Mouse (Mus musculus) hindbrain, embryonic 10.5 days (tissue): ENCODE data around the gene Fam49a. TPM values are rescaled to one million over a fixed set of nuclear protein-coding genes. Genes with fewer than 3 reads are reported as not detected.
A peak's percentile ranks its signal among the peaks of the same experiment; 100 is the strongest.

Experiments
- DNase-seq: peaks from one replicate; pipeline ENCODE4 v3.0.0-alpha.2; 2017; ENCODE audit warnings: low spot score
- H3K27ac ChIP-seq: fragments of 300-500 bp; sonication (generic); 2 replicates; pipeline ENCODE4 v1.5.1; 2016; ENCODE audit warnings: mild to moderate bottlenecking, moderate library complexity
- H3K27me3 ChIP-seq: fragments of 300-500 bp; sonication (generic); 2 replicates; pipeline ENCODE4 v1.6.1; 2016; ENCODE audit warnings: mild to moderate bottlenecking; ENCODE audit not compliant: poor library complexity, insufficient read depth, severe bottlenecking
- H3K36me3 ChIP-seq: fragments of 300-500 bp; sonication (generic); 2 replicates; pipeline ENCODE4 v1.6.1; 2016; ENCODE audit warnings: mild to moderate bottlenecking, moderate library complexity
- H3K4me1 ChIP-seq: fragments of 300-500 bp; sonication (generic); replicated peaks from 2 replicates; pipeline ENCODE4 v1.6.1; 2016; ENCODE audit warnings: mild to moderate bottlenecking
- H3K4me3 ChIP-seq: fragments of 300-500 bp; sonication (generic); 2 replicates; pipeline ENCODE4 v1.5.1; 2016; ENCODE audit warnings: mild to moderate bottlenecking, moderate library complexity
- H3K9me3 ChIP-seq: fragments of 300-500 bp; sonication (generic); 2 replicates; pipeline ENCODE4 v1.6.1; 2016; ENCODE audit warnings: mild to moderate bottlenecking, moderate library complexity
- WGBS: fragments of 180-500 bp; shearing (Covaris S2); methylation state at CpG from one replicate; pipeline ENCODE4 v1.1.7; 2016; 5-methylcytosine and 5-hydroxymethylcytosine counted together
- polyA plus RNA-seq: library from polyadenylated mRNA; unstranded; fragments of >200 nt; fragmentation: Nextera tagmentation; extraction: Ambion mirVana; gene quantifications from 2 replicates; pipeline ENCODE4 v1.2.1, GENCODE M21; 2016

Fam49a gene
- 9.0 and 13.4 TPM in 2 replicates for polyA plus RNA-seq

DNA sequence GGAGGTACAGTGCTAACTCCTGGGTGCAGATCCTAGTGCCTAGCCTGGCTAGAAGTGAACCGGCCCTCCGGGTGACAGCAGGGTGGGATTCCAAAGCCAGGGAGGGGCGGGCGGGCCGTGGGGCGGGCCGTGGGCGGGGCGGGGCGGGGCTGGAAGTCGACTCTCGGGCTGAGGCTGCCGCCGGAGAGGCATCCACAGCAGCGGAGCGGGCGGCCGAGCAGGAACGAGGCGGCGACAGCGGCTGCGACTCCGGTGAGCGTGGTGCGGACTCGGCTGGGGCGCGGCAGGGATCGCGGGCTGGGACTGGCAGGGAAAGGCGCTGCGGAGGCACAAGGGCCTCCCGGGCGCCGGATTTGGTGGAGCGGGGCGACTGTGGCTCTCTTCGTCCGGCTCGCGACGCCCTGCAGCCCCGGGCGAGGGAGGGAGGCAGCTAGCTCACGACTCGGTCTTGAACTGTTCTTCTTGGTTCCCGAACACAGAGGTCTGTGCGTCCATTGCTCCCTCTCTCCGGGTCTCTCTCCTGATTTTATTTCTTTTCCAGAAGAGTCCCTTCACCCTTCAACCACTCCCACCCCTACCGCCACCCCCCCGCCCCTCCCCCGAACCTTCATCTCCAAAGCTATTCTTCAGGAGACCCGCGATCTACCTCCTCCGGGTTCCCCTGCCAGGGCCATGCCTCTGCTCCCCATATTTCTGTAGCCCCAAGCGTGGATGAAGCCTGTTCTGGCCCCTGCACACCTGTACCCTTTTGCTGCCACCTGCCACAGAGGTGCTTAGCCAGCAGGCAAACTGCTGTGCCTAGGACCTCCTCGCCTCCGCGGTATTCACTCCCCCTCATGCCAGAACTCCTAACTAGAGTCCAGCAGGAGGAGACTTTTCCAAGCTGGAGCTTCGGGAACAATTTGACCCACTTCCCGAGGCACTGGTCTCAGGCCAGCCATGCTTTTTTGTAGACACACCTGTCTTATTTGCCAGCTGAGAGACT lies at the start of gene Fam49a:
Gene Fam49a (plus strand): TSS at position 153 of the 985 bp plus-strand sequence.
- Histone ChIP-seq H3K27me3 (peaks cover 18% of the 10 kb centered on the region), H3K4me1 (peaks cover 36% of the 10 kb centered on the region), H3K4me3 (peak within 1 kb of the TSS; percentile 75), H3K9me3 (no peaks in the 10 kb centered on the region), H3K27ac (peak within 1 kb of the TSS; percentile 90), H3K36me3 (no peaks in the 10 kb centered on the region)
- 1% methylated on average over 62 of the region's 62 CpGs for WGBS
- peak; percentile 84 for DNase-seq

DNA sequence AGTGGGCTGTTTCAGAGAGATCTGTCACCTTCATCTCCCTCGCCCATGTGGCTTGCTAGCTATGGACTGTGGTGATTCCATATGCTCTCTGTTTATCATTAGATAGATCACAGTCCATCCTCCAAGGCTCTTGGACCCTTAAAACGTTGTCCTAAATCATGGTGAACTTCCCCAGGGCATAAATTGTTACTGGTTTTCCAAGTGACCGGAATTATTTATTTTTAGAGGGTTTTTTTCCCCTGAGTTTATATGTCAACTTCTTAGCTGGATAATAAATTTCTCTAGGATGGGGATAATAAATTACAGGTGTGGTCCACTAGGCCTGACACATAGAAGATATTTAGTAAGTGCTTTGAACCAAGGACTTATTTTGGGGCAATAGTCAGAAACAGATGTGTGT lies 48.4 kb upstream of the Fam49a start:
- no peaks in the 10 kb centered on the region for H3K9me3 ChIP-seq
- H3K4me3 ChIP-seq = no peak overlapping the region
- WGBS = 76% methylated on average over 3 of the region's 3 CpGs
- H3K27me3 ChIP-seq = no peaks in the 10 kb centered on the region
- 0 out of 2 replicates have a peak, but pooled peaks cover 5% of the 10 kb centered on the region for H3K4me1 ChIP-seq
- DNase-seq = no peak
- H3K36me3 ChIP-seq = no peaks in the 10 kb centered on the region
- H3K27ac ChIP-seq = no peak overlapping the region

DNA sequence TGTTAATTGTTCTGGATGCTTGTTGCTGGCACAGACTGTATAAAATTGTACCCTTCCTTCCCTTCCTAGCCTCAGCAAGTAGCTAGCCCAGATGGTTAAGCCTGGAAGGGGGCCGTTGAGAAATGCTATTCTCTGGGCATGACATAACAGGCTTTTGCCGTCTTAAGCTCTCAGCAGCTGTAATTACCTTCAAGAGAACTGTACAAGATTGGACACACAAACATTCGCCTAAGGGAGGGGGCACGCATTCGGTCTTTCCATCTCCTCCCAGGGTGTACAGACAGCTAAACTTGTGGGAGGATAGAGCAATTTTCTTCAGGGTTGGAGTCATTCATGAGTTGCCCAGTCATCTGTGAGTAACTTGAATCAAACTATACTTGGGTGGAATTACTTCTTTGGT lies 43.0 kb upstream of the Fam49a start:
- no peaks in the 10 kb centered on the region for H3K27me3 ChIP-seq
- H3K27ac ChIP-seq = no peak overlapping the region
- no peak overlapping the region for H3K4me3 ChIP-seq
- no peak for DNase-seq
- H3K4me1 ChIP-seq = no peaks in the 10 kb centered on the region; the same call in none of the 2 replicates
- H3K9me3 ChIP-seq = no peaks in the 10 kb centered on the region
- H3K36me3 ChIP-seq = no peaks in the 10 kb centered on the region
- 86% methylated on average over 5 of the region's 5 CpGs for WGBS

DNA sequence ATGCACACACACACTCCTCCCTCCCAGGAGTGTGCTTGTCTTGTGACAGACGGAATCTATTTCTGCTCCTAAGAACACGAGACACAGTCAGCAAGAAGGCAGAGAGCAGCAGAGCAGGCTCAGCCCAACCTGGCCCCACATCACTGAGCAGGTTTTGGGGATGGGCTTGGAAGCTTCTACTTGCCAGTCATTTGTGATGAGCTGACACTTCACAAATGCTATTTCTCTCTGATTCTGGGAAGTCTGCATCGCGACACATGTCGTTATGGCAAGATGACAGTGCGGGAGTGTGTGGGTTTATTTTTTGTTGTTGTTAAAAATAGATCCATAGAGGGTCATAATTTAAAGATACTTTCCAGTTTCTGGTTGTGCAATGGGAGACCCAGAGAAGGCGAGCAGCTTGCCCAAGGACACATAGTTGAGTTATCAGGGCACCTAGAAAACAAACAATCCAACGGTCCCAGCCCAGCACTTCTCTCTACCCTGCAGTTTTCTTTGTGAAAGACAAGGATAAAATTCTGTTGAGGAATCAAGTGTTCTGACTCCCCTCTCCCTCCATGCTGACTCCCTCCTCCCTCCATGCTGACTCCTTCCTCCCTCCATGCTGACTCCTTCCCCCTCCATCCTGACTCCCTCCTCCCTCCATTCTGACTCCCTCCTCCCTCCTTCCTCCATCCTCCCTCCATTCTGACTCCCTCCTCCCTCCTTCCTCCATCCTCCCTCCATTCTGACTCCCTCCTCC lies 41.0 kb upstream of the Fam49a start:
- no peaks in the 10 kb centered on the region for H3K36me3 ChIP-seq
- peaks cover 3% of the 10 kb centered on the region for H3K4me1 ChIP-seq
- no peaks in the 10 kb centered on the region for H3K9me3 ChIP-seq
- 85% methylated on average over 8 of the region's 8 CpGs for WGBS
- H3K4me3 ChIP-seq = no peak overlapping the region
- no peak for DNase-seq
- H3K27ac ChIP-seq = no peak overlapping the region
- H3K27me3 ChIP-seq = no peaks in the 10 kb centered on the region

DNA sequence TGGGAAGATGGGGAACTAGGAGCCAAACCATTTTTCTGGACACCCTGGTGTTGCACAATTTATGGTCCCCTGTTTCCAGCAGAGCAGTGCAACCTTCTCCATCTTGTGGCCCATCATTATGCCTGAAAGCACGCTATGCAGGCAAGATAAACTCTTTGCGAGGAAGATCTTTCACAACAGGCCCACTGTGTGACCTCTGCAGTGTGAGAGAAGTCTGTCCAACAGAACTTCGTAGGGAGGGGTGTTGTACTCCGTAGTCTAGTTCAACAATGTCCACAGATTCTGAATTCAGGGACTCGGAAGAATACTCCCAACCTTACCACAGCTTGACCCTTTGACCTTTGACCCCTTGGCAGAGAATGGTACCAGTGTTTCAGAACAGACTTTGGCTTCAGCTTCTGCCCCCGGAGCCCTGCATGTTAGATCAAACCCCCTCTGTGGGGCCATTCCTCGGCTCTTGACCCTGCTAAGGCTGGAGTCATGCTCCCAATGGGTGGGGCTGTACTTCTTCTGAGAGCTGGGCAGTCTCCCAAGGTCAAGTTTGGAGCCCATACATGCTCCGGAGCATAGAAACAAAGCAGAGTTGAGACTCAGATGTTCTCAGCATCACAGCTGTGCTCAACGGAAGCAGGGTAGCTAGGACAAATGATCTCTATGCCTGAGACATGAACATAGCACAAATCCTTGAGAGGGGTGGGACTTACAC lies 39.2 kb upstream of the Fam49a start:
- Histone ChIP-seq H3K9me3 (no peaks in the 10 kb centered on the region), H3K27me3 (no peaks in the 10 kb centered on the region), H3K4me3 (no peak overlapping the region), H3K27ac (no peak overlapping the region), H3K36me3 (no peaks in the 10 kb centered on the region), H3K4me1 (peaks cover 3% of the 10 kb centered on the region)
- DNase-seq = peak; percentile 12
- WGBS = 48% methylated on average over 9 of the region's 9 CpGs

DNA sequence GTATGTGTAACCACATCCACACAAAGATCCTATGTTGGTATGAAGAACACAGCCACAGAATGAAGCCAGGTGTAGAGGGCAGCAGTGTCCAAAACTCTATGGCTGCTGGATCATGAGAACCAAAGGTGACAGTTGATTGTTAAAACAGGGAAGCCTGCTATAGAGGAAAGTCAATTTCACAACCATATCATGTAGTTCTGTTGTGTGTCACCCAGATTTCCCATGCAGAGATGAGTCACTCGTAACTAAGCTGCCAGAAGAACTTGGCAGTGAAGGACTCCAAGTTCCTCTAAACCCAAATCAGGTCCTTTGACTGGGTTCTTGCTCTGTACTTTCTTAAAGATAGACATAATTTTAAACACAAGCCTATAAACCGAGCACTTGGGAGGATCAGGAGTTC lies 38.6 kb upstream of the Fam49a start:
- WGBS = 86% methylated on average over 2 of the region's 2 CpGs
- no peaks in the 10 kb centered on the region for H3K9me3 ChIP-seq
- H3K36me3 ChIP-seq = no peaks in the 10 kb centered on the region
- H3K27me3 ChIP-seq = no peaks in the 10 kb centered on the region
- no peak for DNase-seq
- H3K4me1 ChIP-seq = peaks cover 3% of the 10 kb centered on the region
- H3K4me3 ChIP-seq = no peak overlapping the region
- H3K27ac ChIP-seq = no peak overlapping the region

DNA sequence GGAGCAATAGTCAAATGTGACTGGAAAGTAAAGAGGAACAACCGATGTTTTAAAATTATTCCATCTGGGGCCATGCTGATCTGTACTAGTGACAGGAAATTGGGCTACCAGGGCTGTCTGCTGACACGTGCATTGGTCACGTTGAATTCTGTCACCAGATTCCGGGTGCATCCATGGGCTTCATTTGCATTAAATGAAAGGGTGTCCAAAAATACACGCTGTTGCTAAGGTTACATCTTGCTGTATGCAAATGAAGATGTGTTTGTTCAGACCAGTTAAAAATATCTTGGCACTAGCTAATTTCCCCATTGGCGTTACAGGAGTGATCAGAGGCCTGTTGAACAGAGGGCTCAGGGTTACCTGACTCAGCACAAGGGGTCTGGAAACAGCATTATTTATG lies 36.2 kb upstream of the Fam49a start:
- Histone ChIP-seq H3K4me3 (no peak overlapping the region), H3K36me3 (no peaks in the 10 kb centered on the region), H3K27ac (no peak overlapping the region), H3K9me3 (no peaks in the 10 kb centered on the region), H3K27me3 (no peaks in the 10 kb centered on the region), H3K4me1 (peaks cover 3% of the 10 kb centered on the region)
- no peak for DNase-seq
- 69% methylated on average over 6 of the region's 6 CpGs for WGBS

DNA sequence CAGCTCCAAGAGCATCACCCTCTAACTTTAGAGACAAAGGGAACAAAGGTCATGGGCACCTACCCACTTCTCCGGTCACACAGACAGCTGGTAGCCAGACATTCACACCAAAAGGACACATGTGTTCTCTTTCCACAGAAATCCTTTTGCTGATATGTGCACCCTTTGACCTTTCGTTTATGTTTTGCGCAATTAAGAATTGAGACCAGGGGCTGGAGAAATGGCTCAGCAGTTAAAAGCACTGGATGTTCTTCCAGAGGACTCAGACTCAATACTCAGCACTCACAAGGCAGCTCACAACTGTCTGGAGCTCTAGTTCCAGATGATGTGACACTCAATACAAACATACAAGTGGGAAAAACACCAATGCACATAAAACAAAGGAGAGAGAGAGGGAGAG lies 34.3 kb upstream of the Fam49a start:
- Histone ChIP-seq H3K36me3 (no peaks in the 10 kb centered on the region), H3K4me3 (no peak overlapping the region), H3K27ac (no peak overlapping the region), H3K9me3 (no peaks in the 10 kb centered on the region), H3K27me3 (no peaks in the 10 kb centered on the region), H3K4me1 (peaks cover 3% of the 10 kb centered on the region)
- 82% methylated on average over 3 of the region's 3 CpGs for WGBS
- DNase-seq = no peak

DNA sequence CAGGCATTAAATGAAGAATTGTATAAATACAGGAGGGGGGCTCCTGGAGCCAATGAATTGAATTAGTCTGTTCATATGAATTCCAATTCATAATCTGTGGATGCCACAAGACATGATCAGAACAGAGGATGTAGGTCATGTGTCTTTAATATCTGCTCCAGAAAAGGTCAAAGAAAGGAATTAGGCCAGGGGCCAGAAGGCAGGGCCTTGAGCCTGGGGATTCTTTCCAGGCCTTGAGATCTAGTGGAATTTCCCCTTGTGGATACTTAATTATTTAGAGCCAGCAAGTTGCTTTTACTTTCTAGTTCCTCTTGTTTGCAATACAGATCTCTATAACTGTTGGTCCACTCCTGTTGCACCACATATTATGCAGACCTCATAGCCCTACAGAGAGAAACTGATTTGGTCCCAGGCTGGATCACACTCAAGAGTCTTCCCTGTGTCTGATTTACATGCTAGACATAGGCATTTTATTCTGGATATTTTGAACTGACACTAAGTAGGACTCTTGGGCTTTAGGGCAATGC lies 31.8 kb upstream of the Fam49a start:
- Histone ChIP-seq H3K4me1 (0 out of 2 replicates have a peak, but pooled peaks cover 3% of the 10 kb centered on the region), H3K4me3 (no peak overlapping the region), H3K27me3 (no peaks in the 10 kb centered on the region), H3K27ac (no peak overlapping the region), H3K36me3 (no peaks in the 10 kb centered on the region), H3K9me3 (no peaks in the 10 kb centered on the region)
- no peak for DNase-seq

DNA sequence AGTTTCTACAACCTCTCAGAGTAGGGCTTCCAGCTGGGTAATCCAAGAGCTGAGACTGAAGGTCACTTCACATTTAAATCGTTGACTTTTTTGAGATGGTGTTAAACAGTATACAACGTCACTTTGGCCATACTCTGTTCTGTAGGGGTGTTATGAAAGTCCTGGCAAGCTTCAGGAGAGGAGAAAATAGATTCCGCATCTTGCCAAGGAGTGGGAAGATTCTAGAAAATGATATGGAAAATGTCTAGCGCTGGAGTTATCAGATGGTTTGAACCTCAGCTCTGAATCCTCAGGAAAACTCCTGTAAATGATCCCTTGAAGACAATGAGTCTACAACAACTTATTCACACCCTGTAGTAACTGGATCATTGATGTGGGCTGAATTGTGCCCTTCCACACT lies 29.8 kb upstream of the Fam49a start:
- H3K4me3 ChIP-seq = no peak overlapping the region
- DNase-seq = no peak
- no peaks in the 10 kb centered on the region for H3K9me3 ChIP-seq
- H3K4me1 ChIP-seq = no peaks in the 10 kb centered on the region
- H3K27ac ChIP-seq = no peak overlapping the region
- no peaks in the 10 kb centered on the region for H3K27me3 ChIP-seq
- H3K36me3 ChIP-seq = no peaks in the 10 kb centered on the region
- WGBS = 91% methylated on average over 4 of the region's 4 CpGs

DNA sequence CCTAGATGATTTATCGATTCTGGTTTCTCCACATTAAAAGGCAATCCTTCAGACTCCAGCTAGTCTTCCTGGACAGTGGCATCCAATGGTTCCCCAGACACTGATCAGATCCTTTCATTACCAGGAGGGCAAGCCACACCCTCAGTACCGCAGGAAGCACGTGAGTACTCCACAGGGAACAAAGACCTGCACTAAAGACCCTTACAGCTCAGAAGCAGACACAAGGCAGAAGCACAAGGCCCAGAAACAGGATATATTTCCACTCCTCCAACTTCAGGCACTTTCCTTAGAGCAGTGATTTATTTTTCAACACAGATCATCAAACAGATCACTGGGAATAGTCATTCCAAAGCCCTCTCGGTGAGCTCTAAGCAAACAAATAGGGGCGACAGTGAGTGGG lies 25.0 kb upstream of the Fam49a start:
- Histone ChIP-seq H3K27me3 (no peaks in the 10 kb centered on the region), H3K4me1 (no peaks in the 10 kb centered on the region), H3K4me3 (no peak overlapping the region), H3K27ac (no peak overlapping the region; the same call in 1 of the 2 replicates), H3K36me3 (no peaks in the 10 kb centered on the region), H3K9me3 (no peaks in the 10 kb centered on the region)
- WGBS = 50% methylated on average over 5 of the region's 5 CpGs
- DNase-seq = peak; percentile 11

DNA sequence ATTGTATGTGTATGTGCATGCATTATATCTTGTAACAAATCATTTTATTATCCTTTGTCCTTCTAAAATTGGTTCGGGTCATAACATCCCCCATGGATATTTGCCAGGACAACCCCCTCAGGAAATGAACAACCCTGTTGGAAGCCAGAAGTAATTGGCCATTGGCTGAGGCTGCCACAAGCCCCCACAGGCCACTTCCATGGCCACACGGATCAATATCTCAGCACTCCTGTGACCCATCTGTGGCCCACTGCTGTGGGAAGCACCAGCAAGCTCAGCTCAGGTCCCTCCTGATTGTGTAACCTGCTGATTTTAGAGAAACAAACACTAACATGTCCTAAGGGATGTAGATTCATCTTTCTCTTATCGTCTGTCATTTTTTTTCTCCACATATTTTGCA lies 22.4 kb upstream of the Fam49a start:
- DNase-seq = peak; percentile 13
- Histone ChIP-seq H3K9me3 (no peaks in the 10 kb centered on the region), H3K4me3 (no peak overlapping the region), H3K4me1 (0 out of 2 replicates have a peak, but pooled peaks cover 8% of the 10 kb centered on the region), H3K36me3 (no peaks in the 10 kb centered on the region), H3K27ac (no peak overlapping the region), H3K27me3 (no peaks in the 10 kb centered on the region)
- WGBS = 63% methylated on average over 3 of the region's 3 CpGs
